Mouse (Mus musculus): ENCODE measurements around the gene Larp1b. TPM values are rescaled to one million over a fixed set of nuclear protein-coding genes. Genes with fewer than 3 reads are reported as not detected.

Larp1b gene
- total RNA-seq, 2 experiments from 2014 or later = 17.8 to 20.0 TPM

DNA sequence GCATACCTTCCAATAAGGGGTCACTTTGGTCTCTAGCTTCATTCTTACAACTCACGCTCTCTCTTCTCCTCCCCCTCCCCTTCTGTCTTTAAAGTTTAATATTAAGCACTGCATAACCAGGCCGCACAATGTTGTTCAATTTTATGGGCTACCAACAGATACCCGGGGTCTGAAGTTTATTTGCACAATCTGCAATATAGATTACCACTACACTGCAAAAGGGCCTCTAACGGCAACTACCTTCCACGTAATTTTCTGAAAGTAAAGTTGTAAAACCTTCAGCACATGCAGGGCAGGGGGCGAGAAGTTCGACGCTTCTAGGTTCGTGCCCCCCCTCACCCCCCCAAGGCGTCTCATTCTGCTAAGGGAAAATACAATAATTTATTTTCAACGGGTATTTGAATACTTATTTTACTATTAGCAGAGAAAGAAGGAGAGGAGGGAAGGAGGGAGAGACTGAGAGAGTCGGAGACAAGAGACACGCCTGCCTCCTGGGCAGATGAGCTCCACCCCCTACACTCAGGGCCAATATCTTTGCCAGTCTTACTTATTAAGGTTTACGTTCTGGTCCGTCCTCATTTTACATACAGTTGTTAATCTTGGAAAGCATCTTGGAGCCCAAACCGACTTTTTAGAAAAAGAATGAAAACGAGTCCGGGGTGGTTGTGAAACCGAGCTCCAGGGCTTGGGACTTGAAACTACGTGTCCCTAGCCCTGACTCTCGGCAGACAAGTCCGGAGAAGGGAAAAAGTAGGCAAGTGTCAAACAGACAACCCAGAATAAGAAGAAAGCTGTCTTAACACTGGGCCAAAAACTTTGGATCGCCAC, 132.1 kb downstream of the Larp1b start:
- DNase-seq (ENCODE audit: low spot score in 2 of 2) = no peak

DNA sequence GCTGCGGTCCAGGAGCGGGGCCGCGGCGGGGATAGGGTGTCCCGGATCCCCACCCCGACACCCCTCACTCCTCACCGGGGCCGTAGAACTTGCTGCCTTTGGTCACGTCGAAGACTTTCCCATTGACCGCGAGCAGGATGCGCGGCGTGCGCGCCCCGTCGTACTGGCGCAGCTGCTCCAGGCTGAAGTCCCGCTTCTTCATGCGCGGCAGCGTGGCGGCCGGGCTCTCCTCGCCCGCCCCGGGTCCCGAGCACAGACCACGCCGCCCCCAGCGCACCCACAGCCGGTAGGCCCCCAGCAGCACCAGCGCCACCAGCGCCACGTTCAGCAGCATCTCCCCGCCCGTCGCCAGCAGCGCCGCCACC, 132.9 kb downstream of the Larp1b start:
- DNase-seq (ENCODE audit: low spot score in 2 of 2) = no peak

DNA sequence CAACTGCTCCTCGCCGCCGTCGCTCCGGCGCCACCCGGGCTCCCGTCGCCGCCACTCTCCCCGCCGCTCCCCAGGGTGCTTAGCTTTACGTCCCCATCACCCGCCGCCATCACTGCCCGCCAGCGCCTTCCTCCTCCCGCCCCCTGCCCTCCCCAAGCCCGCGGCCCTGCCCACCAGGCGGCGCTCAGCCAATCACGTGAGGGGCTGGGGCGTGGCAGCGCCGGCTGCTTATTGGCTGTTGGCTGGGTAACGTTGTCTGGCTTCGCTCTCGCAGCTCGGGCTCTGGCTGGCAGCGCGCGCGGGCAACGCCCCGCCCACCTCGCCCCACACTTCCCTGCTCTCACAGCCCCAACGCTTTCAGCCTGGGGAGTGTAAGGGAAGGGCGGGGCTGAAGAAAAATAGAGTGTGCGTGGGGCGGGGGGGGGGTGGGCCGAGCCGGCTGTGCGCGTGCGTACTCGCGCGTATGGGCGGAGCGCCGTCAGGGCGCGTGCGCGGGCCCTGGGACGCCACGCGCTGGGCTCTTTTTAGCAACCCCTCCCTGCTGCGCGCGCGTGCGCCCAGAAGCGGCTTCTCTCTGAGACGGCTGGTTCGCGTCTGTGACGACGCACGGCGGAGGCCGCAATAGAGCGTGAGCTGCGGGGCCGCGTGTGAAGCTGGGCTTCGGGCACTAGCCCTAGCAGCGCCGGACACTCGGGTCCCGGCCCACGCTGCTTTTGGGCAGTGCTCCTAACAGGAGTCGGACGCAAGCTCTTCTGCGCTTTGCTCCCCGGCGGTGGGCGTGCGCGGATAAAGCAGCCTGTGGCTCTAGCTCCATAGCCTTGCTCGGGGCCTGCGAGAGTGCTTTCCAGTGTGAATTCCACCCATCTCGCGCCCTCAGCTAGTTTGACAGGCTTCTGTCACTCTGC, 133.5 kb downstream of the Larp1b start, which contains the start of gene Pgrmc2:
Gene Pgrmc2, minus strand, starts transcription at position 162 of the 905 bp plus-strand sequence.
- peak; percentile 97 to 99 for DNase-seq (ENCODE audit: low spot score in 2 of 2)

DNA sequence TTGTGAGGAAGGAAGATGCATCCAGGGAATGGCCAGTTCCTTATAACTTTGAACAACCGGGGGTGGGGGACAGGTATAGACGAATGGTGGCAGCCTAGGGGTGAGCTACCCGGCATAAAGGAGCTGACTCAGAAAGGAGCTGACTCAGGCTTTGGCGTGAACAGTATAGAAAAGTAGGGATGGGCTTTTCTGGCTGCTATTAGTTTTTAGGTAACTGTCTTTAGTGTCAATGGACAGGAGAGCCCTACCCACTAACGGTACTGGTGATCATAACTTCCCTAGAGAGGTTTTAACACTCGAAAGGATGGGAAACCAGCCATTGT, 134.1 kb downstream of the Larp1b start:
- DNase-seq (ENCODE audit: low spot score in 2 of 2) = no peak

DNA sequence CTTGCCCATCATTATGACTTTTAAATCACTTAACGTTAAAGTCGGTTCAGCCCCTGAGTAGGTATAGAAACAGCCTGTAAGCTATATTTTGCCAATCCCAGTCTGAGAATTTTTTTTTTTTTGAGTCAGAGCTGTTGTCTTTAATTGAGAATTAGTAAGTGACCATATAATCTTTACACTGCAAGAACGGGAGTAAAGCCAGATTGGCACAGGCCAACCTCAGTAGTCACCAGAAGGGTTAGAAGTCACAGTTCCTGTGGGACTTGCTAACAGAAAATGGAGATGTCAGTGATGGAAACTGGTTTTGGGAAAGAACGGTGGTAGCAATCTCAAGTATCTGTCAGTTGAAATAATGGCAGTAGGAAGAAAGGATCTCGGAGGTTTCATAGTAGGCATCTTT, 134.8 kb downstream of the Larp1b start:
- DNase-seq (ENCODE audit: low spot score in 2 of 2) = no peak

DNA sequence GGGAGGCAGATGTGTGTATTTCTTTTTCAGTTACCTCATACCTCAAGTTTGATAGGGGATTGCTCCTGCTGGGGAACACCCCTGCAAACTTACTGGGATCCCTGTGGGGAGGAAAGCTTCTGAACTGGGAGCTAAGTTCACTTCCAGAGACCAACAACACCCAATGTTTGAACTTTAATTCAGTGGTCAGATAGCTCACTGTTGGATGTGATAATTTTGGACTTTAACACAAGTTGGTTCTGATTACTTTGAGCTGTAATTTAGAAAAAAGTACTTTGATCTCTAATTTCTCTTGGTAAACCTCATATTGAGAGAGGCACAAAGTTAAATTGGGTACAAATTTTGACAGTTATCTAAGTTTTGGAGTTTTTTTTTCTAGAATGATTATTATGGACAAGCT, 137.4 kb downstream of the Larp1b start:
- DNase-seq (ENCODE audit: low spot score in 2 of 2) = no peak

Other genes with a start within 250 kb of the Larp1b start
- gene Slc25a31, start 241.0 kb upstream of the Larp1b start, total RNA-seq (2021) = under 1 TPM; 0.17 to 0.35 TPM
- gene Hspa4l, start 205.3 kb upstream of the Larp1b start, total RNA-seq (2021) = 100 to 1,000 TPM; 120 to 124 TPM
- gene Plk4, start 149.8 kb upstream of the Larp1b start, total RNA-seq (2021) = 1 to 10 TPM; 3.6 to 4.5 TPM
- gene Mfsd8, start 102.9 kb upstream of the Larp1b start, total RNA-seq (2021) = 10 to 100 TPM; 20.0 to 20.1 TPM
- 10 to 100 TPM in 1 of 2 experiments, 1 to 10 TPM in 1; 8.1 to 15.1 TPM for gene Abhd18, start 102.9 kb upstream of the Larp1b start, total RNA-seq (2021)
- under 1 TPM in 1 of 2 experiments, not detected in 1; 0.24 TPM for gene 1700034I23Rik, start 47.3 kb upstream of the Larp1b start, total RNA-seq (2021)
- gene Pgrmc2, start 133.2 kb downstream of the Larp1b start, total RNA-seq (2021) = 10 to 100 TPM; 47.1 to 50.5 TPM

Data from layer of hippocampus, postnatal 14 days (tissue).